Mouse (Mus musculus) brain, adult 2 months (tissue): ENCODE results near the gene Alg12.
"Not testable (repeated sequence)": the region's sequence is repeated elsewhere in the genome, so short reads cannot be mapped to it uniquely, and the experiment has no call there.

Source experiments
- DNase-seq: peaks from one replicate; pipeline ENCODE4 v3.0.0; 2011; ENCODE audit warnings: low read depth, low spot score

Alg12 gene

DNA sequence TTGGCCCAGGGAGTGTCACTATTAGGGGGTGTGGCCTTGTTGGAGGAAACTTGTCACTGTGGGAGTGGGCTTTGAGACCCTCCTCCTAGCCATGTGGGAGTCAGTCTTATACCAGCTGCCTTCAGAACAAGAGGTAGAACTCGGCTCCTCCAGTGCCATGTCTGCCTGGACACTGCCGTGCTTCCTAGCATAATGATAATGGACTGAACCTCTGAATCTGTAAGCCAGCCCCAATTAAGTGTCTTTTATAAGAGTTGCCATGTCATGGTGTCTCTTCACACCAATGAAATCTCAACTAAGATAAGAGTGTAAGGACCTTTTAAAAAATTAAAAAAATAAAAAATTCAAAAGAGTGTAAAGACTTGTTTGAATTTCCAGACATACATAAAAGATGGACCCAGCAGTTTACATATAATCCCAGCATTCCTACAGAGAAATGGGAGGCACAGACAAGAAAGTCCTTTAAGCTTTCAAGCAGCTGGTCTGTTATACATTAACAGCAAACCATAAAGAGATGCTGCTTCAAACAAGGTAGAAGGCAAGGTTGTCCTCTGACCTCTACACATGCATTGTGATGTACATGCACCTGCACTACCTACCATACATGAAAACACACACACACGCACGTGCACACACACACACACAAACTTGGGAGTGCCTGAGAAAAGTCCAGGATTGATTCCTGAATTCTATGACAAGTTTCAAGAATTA is 26.8 kb downstream of the Alg12 start:
- no peak for DNase-seq

- DNase-seq, result not testable (repeated sequence)
Measured at GRCm38 (mm10) chr15:88774630-88775029, 44.5 kb downstream of the Alg12 start.

GRCm38 (mm10) chr15:88768537-88768936 is 50.6 kb downstream of the Alg12 start:
- DNase-seq, result no peak

DNA sequence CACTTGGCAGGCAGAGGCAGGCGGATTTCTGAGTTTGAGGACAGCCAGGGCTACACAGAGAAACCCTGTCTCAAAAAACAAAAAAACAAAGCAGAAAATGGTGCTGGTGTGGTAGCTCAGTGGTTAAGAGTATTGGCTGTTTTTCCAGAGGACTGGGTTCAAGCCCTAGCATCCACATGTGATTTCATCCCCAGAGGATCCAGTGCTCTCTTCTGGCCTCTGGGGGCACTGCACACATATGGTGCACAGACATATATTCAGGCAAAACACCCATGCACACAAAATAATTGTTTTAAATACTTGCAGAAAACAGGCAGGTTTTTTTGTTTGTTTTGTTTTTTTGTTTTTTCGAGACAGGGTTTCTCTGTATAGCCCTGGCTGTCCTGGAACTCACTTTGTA is 53.0 kb downstream of the Alg12 start:
- DNase-seq, result not testable (repeated sequence)

DNA sequence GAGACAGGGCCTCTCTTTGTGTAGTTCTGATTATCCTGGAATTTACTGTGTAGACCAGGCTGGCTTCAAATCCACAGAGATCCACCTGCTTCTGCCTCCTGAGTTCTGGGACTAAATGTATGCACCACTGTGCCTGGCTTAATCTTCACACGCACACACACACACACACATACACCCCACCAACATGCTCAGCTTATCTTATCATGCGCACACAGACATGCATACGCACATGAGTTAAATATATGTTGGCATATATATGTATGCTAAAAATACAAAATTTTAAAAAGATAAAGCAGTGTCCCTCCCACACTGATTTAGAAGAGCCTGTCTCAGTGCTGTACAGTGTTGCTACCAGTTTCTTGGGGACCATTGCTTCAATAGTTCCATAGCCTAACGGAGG is 57.6 kb downstream of the Alg12 start:
- DNase-seq, result no peak

GRCm38 (mm10) chr15:88758061-88758460 is 61.1 kb downstream of the Alg12 start:
- DNase-seq, result no peak

GRCm38 (mm10) chr15:88755761-88756160 is 63.4 kb downstream of the Alg12 start:
- DNase-seq, result no peak
